Mouse (Mus musculus): ENCODE data around the gene Vmn2r81. TPM values are rescaled to one million over a fixed set of nuclear protein-coding genes. Genes with fewer than 3 reads are reported as not detected.
"Not testable (repeated sequence)": the region's sequence is repeated elsewhere in the genome, so short reads cannot be mapped to it uniquely, and the experiment has no call there.

Vmn2r81 gene
- not detected in 2 replicates for polyA plus RNA-seq (2014; fragmentation: Nextera tagmentation; extraction: Ambion mirVana)

- not testable (repeated sequence) for H3K4me2 ChIP-seq; H3K27me3 ChIP-seq (ENCODE audit: insufficient read depth, low read length); H3K9ac ChIP-seq; H3K27ac ChIP-seq (ENCODE audit: low read depth); H3K4me3 ChIP-seq (ENCODE audit: low read depth, low read length); H3K4me1 ChIP-seq (ENCODE audit: insufficient read depth); DNase-seq; ATAC-seq (ENCODE audit: insufficient read depth); H3K9me3 ChIP-seq (ENCODE audit: low read depth, low read length); H3K36me3 ChIP-seq (ENCODE audit: insufficient read depth)
- 44% methylated on average over 2 of the region's 3 CpGs for WGBS
Observed at GRCm38 (mm10) chr10:79247392-79247791, at the start of gene Vmn2r81. Vmn2r81 (plus strand) TSS chr10:79247692.

- H3K27ac ChIP-seq (ENCODE audit: low read depth); H3K36me3 ChIP-seq (ENCODE audit: insufficient read depth); DNase-seq; H3K4me3 ChIP-seq (ENCODE audit: low read depth, low read length); H3K9me3 ChIP-seq (ENCODE audit: low read depth, low read length); H3K4me2 ChIP-seq; ATAC-seq (ENCODE audit: insufficient read depth); H3K27me3 ChIP-seq (ENCODE audit: insufficient read depth, low read length); H3K9ac ChIP-seq; H3K4me1 ChIP-seq (ENCODE audit: insufficient read depth): not testable (repeated sequence)
- 61% methylated on average over 1 of the region's 1 CpGs for WGBS
Observed at GRCm38 (mm10) chr10:79199973-79200372, 47.5 kb upstream of the Vmn2r81 start.

GRCm38 (mm10) chr10:79220432-79220831 is 27.1 kb upstream of the Vmn2r81 start:
- ATAC-seq (ENCODE audit: insufficient read depth) (no peak), DNase-seq (no peak)

GRCm38 (mm10) chr10:79221606-79222005 is 25.9 kb upstream of the Vmn2r81 start:
- no peak for TF ChIP-seq CTCF (IDR thresholded peaks at IDR 0.05; ENCODE audit: low read depth)
- no peak overlapping the region for H3K4me2 ChIP-seq
- no peak overlapping the region for H3K9ac ChIP-seq
- no peaks in the 10 kb centered on the region for H3K36me3 ChIP-seq (ENCODE audit: insufficient read depth)
- DNase-seq (no peak), ATAC-seq (ENCODE audit: insufficient read depth) (no peak)
- no peaks in the 10 kb centered on the region for H3K27me3 ChIP-seq (ENCODE audit: insufficient read depth, low read length)
- H3K4me3 ChIP-seq (ENCODE audit: low read depth, low read length): no peak overlapping the region
- H3K4me1 ChIP-seq (ENCODE audit: insufficient read depth): no peaks in the 10 kb centered on the region
- no peak overlapping the region for H3K27ac ChIP-seq (ENCODE audit: low read depth)
- H3K9me3 ChIP-seq (ENCODE audit: low read depth, low read length): no peaks in the 10 kb centered on the region

More at GRCm38 (mm10) chr10:79220432-79220831, 27.1 kb upstream of the Vmn2r81 start:
- H3K36me3 ChIP-seq (ENCODE audit: insufficient read depth): no peaks in the 10 kb centered on the region
- no peak for TF ChIP-seq CTCF (IDR thresholded peaks at IDR 0.05; ENCODE audit: low read depth)
- no peak overlapping the region for H3K9ac ChIP-seq
- H3K4me1 ChIP-seq (ENCODE audit: insufficient read depth): no peaks in the 10 kb centered on the region
- no peak overlapping the region for H3K4me3 ChIP-seq (ENCODE audit: low read depth, low read length)
- H3K27me3 ChIP-seq (ENCODE audit: insufficient read depth, low read length): no peaks in the 10 kb centered on the region
- H3K27ac ChIP-seq (ENCODE audit: low read depth): no peak overlapping the region
- H3K4me2 ChIP-seq: no peak overlapping the region
- H3K9me3 ChIP-seq (ENCODE audit: low read depth, low read length): no peaks in the 10 kb centered on the region

- no peaks in the 10 kb centered on the region for H3K9me3 ChIP-seq (ENCODE audit: low read depth, low read length)
- no peak for DNase-seq
- WGBS: 65% methylated on average over 7 of the region's 7 CpGs
- no peaks in the 10 kb centered on the region for H3K4me1 ChIP-seq (ENCODE audit: insufficient read depth)
- no peaks in the 10 kb centered on the region for H3K36me3 ChIP-seq (ENCODE audit: insufficient read depth)
- no peak overlapping the region for H3K9ac ChIP-seq
- no peak overlapping the region for H3K4me2 ChIP-seq
- TF ChIP-seq CTCF (IDR thresholded peaks at IDR 0.05; ENCODE audit: low read depth): no peak
- no peak overlapping the region for H3K27ac ChIP-seq (ENCODE audit: low read depth)
- ATAC-seq (ENCODE audit: insufficient read depth): no peak
- no peaks in the 10 kb centered on the region for H3K27me3 ChIP-seq (ENCODE audit: insufficient read depth, low read length)
- no peak overlapping the region for H3K4me3 ChIP-seq (ENCODE audit: low read depth, low read length)
Observed at GRCm38 (mm10) chr10:79222214-79222613, 25.3 kb upstream of the Vmn2r81 start.

- not testable (repeated sequence) for H3K27me3 ChIP-seq (ENCODE audit: insufficient read depth, low read length); H3K36me3 ChIP-seq (ENCODE audit: insufficient read depth); H3K9me3 ChIP-seq (ENCODE audit: low read depth, low read length); H3K4me1 ChIP-seq (ENCODE audit: insufficient read depth)
- DNase-seq (peak; percentile 46), ATAC-seq (ENCODE audit: insufficient read depth) (peak; percentile 74)
- Histone ChIP-seq H3K9ac (peak overlapping the region; percentile 41), H3K27ac (ENCODE audit: low read depth) (peak overlapping the region; percentile 70; the same call in 1 of the 2 replicates), H3K4me3 (ENCODE audit: low read depth, low read length) (peak overlapping the region; percentile 30), H3K4me2 (peak overlapping the region; percentile 47)
- peak; percentile 59 for TF ChIP-seq CTCF (IDR thresholded peaks at IDR 0.05; ENCODE audit: low read depth)
- 2% methylated on average over 16 of the region's 16 CpGs for WGBS
Observed at GRCm38 (mm10) chr10:79322033-79322736, 74.7 kb downstream of the Vmn2r81 start.

GRCm38 (mm10) chr10:79322737-79323086 is 75.2 kb downstream of the Vmn2r81 start:
- no peaks in the 10 kb centered on the region for H3K4me1 ChIP-seq (ENCODE audit: insufficient read depth)
- no peak for TF ChIP-seq CTCF (IDR thresholded peaks at IDR 0.05; ENCODE audit: low read depth)
- no peak overlapping the region for H3K9ac ChIP-seq
- DNase-seq: no peak
- H3K9me3 ChIP-seq (ENCODE audit: low read depth, low read length): no peaks in the 10 kb centered on the region
- no peak overlapping the region for H3K4me2 ChIP-seq
- no peaks in the 10 kb centered on the region for H3K36me3 ChIP-seq (ENCODE audit: insufficient read depth)
- H3K27me3 ChIP-seq (ENCODE audit: insufficient read depth, low read length): no peaks in the 10 kb centered on the region
- 0 out of 2 replicates have a peak, but pooled peaks have one; percentile 17 for ATAC-seq (ENCODE audit: insufficient read depth)
- no peak overlapping the region for H3K27ac ChIP-seq (ENCODE audit: low read depth)
- no peak overlapping the region for H3K4me3 ChIP-seq (ENCODE audit: low read depth, low read length)

Other genes with a start within 250 kb of the Vmn2r81 start
- gene Olfr1351, start 235.2 kb upstream of the Vmn2r81 start, polyA plus RNA-seq (2014; fragmentation: Nextera tagmentation; extraction: Ambion mirVana): not detected in 2 replicates
- 0.11 and 0.20 TPM in 2 replicates for gene Olfr57, start 219.0 kb upstream of the Vmn2r81 start, polyA plus RNA-seq (2014; fragmentation: Nextera tagmentation; extraction: Ambion mirVana)
- 30.9 and 33.9 TPM in 2 replicates for gene 2610008E11Rik, start 150.1 kb upstream of the Vmn2r81 start, polyA plus RNA-seq (2014; fragmentation: Nextera tagmentation; extraction: Ambion mirVana)
- gene Vmn2r80, start 98.9 kb upstream of the Vmn2r81 start, polyA plus RNA-seq (2014; fragmentation: Nextera tagmentation; extraction: Ambion mirVana): not detected in 2 replicates
- not detected in 2 replicates for gene Vmn2r82, start 108.8 kb downstream of the Vmn2r81 start, polyA plus RNA-seq (2014; fragmentation: Nextera tagmentation; extraction: Ambion mirVana)
- not detected in 2 replicates for gene Vmn2r83, start 221.0 kb downstream of the Vmn2r81 start, polyA plus RNA-seq (2014; fragmentation: Nextera tagmentation; extraction: Ambion mirVana)

Measured in lung, embryonic 14.5 days (tissue).